Mouse (Mus musculus) retina, adult 2 months (tissue): ENCODE results near the gene Tmem147.
"Not testable (repeated sequence)": the region's sequence is repeated elsewhere in the genome, so short reads cannot be mapped to it uniquely, and the experiment has no call there.

ENCODE experiments used
- DNase-seq: peaks from one replicate; pipeline ENCODE4 v3.0.0-alpha.2; 2012; ENCODE audit warnings: low read depth, low spot score

Gene Tmem147

GRCm38 (mm10) chr7:30729396-30730063 lies at the start of gene Tmem147:
TSS of gene Tmem147 (minus strand) at chr7:30729540.
- DNase-seq: peak; percentile 83

- DNase-seq: no peak
Observed at GRCm38 (mm10) chr7:30777911-30778310, 48.6 kb upstream of the Tmem147 start.

DNA sequence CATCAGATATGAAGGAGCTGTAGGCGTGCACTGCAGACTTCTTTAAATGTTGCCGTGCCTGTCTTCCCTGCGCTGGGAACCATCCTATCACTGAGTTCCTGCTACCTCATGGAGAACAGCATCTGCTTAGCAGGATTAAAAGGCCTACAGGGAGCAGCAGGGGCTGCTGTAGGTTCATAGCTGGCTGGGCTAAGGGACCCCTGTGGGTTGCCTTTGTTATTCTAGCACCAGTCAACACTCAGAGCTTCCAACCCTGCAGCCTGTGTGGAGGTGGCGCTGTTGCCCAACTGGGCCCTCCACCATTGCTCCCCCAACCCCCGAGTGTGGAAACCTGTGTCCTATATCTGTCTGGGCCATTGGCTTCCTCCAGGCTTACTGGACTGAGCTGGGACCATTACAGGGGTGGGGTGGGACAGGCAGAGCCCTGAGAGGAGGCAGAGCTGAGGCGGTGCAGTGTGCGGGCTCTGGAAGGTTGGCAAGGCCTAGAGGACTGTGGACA lies 47.8 kb upstream of the Tmem147 start:
- no peak for DNase-seq

GRCm38 (mm10) chr7:30776104-30776503 lies 46.8 kb upstream of the Tmem147 start:
- no peak for DNase-seq

DNA sequence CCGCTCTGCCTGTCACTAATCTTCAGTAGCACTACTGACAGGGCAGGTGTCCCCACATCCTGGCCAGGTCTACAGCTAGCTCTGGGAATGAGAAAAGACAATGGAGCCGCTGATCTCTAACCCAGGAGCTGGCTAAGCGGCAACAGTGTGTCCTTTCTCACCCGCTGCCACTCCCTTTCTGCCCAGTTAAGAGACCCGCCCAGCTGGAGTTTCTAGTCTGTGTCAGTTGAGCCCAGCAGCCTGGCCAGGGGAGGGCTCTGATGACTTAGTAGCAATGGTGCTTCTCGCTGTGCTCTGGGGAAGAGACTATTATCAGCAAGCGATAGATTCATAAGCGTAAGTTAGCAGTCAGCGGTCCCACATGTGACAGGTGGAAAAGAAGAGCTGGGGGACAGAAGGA lies 39.9 kb upstream of the Tmem147 start:
- no peak for DNase-seq

DNA sequence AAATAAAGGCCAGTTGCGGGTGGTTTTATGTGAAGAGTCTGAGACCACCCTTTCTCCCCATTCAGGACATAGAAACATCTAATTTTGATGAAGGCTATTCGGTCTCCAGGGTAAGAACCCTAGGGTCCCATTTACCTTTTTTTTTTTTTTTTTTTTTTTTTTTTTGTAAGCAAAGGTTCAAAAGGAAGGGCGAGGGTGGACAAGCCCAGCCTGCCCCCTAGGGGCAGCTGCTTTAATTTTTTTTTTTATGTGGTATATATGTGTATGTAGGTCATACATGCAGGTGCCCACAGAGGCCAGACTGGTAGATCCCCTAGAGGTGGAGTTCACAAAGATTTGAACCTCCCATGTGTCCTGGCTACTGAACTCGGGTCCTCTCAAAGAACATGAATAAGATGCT lies 37.1 kb upstream of the Tmem147 start:
- no peak for DNase-seq

DNA sequence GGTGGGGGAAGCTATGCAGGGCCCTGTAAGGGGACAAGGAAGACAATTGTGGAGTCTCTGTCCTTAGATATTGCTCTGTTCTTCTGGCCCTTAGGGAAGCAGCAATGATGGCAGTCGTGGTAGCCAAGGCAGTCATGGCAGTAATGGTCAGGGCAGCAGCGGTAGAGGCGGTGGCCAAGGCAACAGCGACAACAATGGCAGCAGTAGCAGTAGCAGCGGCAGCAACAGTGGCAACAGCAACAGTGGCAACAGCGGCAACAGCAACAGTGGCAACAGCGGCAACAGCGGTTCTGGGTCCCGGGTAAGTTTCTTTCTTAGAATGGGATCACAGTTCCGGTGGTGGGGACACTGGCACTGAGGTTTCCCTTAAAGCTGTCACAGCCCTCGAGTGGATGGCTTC lies 35.8 kb upstream of the Tmem147 start:
- DNase-seq: no peak

- DNase-seq: no peak
Observed at GRCm38 (mm10) chr7:30763456-30763855, 34.1 kb upstream of the Tmem147 start, which contains the start of gene Dmkn. TSS of gene Dmkn (plus strand) at chr7:30763756.

- no peak for DNase-seq
Observed at GRCm38 (mm10) chr7:30761769-30762352, 32.5 kb upstream of the Tmem147 start.

- no peak for DNase-seq
Observed at GRCm38 (mm10) chr7:30758853-30759252, 29.5 kb upstream of the Tmem147 start.

DNA sequence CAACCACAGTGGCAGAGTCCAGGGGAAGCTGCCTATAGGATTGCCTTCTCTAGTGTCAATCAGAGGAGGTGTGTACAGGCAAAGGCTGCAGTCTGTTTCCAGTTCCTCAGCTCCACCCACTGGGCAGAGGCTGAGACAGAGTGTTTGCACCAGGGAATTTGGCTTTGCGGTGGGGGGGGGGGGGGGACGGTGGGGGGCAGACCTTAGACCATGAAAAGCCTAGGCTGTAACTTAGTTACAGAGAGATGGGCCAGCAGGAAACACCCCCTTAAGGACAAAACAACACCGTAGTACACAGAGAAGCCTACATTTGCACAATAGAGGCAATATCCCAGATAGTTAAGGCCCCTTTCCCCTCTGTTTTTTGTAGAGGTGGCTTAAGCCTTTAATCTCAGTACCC lies 27.7 kb upstream of the Tmem147 start:
- no peak for DNase-seq

DNA sequence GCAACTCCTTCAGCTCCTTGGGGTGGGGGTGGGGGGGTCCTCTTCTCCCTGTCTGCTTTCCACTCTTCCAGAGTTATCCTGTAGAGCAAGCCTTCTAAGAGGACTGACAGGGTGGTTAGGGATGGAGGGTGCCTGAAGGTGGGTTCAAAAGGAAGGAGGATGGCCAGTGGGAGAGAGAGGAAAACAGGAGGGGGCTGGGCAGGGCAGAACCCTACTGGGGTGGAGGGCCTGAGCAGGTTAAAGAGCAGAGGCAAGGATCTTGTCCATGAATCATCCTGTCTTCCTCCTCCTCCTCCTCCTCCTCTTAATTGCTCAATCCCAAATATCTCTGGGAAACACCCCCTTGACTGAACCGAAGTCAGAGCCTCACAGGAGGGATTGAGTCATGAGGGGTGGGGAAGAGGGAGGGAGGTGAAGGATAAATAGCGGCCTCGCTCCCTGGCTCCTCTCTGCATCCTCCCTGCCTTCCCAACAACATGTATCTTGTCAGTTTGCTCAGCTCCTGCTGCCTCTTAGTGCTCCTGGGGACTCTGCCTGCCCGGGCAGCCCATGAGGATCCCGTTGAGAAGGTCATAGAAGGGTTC lies 21.8 kb upstream of the Tmem147 start, which contains the start of gene Sbsn:
Gene Sbsn (plus strand): TSS at position 386 of the 584 bp plus-strand sequence.
- DNase-seq: no peak

GRCm38 (mm10) chr7:30749824-30750606 lies 20.7 kb upstream of the Tmem147 start:
- DNase-seq: no peak

DNA sequence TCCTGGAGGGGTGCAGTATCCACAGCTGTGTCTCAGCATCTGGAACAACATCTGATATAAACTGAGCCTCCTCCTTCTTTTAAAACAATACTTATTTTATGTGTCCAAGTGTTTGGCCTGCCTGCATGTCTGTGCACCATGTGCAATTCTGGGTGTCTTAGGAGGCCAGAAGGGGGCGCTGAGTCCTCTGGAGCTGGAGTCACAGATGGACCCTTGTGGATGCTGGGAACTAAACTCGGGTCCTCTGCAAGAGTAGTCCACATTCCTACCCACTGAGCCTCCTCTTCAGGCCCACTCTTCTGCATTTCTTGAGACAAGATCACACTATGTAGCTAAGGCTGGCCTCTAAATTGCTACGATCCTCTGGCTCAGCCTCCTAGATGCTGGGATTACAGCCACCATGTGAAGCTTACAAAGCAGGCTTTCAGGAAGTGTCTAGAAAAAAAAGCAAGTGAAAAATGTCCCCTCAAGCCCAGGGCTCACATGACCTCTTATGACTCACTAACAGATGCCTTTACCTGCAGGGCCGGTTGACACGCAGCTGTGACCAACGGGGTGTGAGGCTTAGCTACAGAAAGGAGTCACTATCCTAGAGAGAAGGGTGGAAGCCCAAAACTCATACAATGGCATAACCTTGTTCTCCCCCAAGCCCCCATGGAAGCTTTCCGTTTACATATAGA lies 18.3 kb upstream of the Tmem147 start:
- DNase-seq: no peak

DNA sequence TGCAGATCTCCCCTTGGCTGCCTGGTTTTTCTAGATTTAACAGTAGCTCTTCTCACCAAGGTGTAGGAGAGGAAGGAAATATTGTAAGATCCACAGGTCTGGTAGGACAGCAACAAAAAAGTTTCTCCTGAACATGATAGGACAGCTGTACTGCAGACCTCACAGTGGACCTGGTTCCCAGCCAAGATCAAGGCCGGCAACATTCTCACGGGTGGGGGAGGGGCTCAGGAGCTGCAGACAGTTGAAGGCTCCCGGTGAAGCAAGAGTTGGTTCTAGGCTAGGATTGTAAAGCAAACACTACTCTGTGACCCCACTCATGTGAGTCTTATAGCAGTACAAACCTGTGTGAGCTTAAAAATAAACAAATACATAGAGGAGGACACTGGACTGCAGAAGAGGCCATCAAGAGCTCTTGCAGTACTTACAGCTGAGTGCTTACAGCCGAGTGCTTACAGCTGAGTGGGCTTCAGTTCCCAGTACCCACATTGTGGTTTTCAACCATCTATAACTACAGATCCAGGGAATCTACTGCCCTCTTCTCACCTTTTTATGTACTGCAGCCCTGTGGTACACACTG lies 14.8 kb upstream of the Tmem147 start:
- DNase-seq: no peak

- DNase-seq: not testable (repeated sequence)
Observed at GRCm38 (mm10) chr7:30743617-30744016, 14.3 kb upstream of the Tmem147 start, which contains the start of gene Gapdhs. TSS of gene Gapdhs (minus strand) at chr7:30743681.

DNA sequence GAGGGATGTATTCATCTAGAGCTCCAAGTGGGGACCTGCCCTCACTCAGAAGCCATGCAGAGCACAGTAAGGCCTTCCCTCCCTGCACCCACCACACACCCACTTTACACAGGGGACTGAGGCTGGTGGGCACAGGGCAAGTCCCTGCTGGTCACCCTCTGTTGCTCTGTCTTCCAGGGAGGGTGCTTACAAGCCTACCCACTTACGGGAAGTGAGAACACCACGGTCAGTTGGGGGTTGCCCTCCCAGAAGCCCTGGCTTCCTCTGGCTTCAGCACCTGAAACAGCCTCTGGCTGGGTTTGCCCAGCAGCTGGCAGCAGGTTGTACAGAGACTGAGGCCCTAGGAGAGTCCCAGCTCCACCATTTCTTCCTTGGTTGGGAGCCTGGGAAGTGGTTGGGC lies 13.2 kb upstream of the Tmem147 start:
- not testable (repeated sequence) for DNase-seq

DNA sequence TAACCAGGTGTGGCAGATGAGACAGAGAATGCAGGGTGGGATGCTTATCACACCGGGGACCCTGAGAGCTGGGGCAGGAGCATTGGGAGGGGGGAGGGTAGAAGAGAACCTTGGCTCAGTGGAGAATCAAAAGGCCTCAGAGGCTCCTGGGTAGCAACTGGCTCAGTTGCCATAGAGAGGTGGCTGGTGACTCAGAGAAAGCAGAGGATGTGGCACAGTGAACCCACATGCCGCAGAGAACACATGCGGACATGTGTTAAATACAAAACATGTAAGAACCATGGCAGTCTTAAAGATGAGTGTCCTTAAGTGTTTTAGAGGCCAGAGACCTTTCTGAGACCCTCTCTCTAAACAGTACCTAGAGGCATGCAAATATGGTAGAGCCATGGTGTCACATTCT lies 6.9 kb upstream of the Tmem147 start:
- DNase-seq: no peak

GRCm38 (mm10) chr7:30730064-30730722 lies 853 bp upstream of the Tmem147 start:
- DNase-seq: not testable (repeated sequence)

GRCm38 (mm10) chr7:30728739-30729395 lies 473 bp downstream of the Tmem147 start:
- DNase-seq: no peak
